Mouse (Mus musculus): ENCODE data around the gene Scn2b.

Gene Scn2b

GRCm38 (mm10) chr9:45119954-45120530 lies 2.5 kb downstream of the Scn2b start:
- no peak for DNase-seq (ENCODE audit: low spot score)

- no peak for DNase-seq (ENCODE audit: low spot score)
These were observed 3.0 kb downstream of the Scn2b start for GRCm38 (mm10) chr9:45120567-45120966.

GRCm38 (mm10) chr9:45121001-45121400 lies 3.4 kb downstream of the Scn2b start:
- no peak for DNase-seq (ENCODE audit: low spot score)

- peak; percentile 66 for DNase-seq (ENCODE audit: low spot score)
These were observed 4.2 kb downstream of the Scn2b start for GRCm38 (mm10) chr9:45121769-45122168.

GRCm38 (mm10) chr9:45122209-45122761 lies 4.7 kb downstream of the Scn2b start:
- DNase-seq (ENCODE audit: low spot score) = peak; percentile 81

GRCm38 (mm10) chr9:45125211-45125610 lies 7.6 kb downstream of the Scn2b start:
- no peak for DNase-seq (ENCODE audit: low spot score)

- DNase-seq (ENCODE audit: low spot score) = no peak
These were observed 9.4 kb downstream of the Scn2b start for GRCm38 (mm10) chr9:45126941-45127340.

- no peak for DNase-seq (ENCODE audit: low spot score)
These were observed 12.5 kb downstream of the Scn2b start for GRCm38 (mm10) chr9:45130119-45130518.

- DNase-seq (ENCODE audit: low spot score) = no peak
These were observed 16.1 kb downstream of the Scn2b start for GRCm38 (mm10) chr9:45133484-45134310.

- no peak for DNase-seq (ENCODE audit: low spot score)
These were observed 19.0 kb downstream of the Scn2b start for GRCm38 (mm10) chr9:45136442-45137169.

GRCm38 (mm10) chr9:45138191-45139032 lies 20.8 kb downstream of the Scn2b start, which contains the start of gene Scn4b:
Gene Scn4b, plus strand, starts transcription at chr9:45138395.
- no peak for DNase-seq (ENCODE audit: low spot score)

GRCm38 (mm10) chr9:45139082-45139481 lies 21.5 kb downstream of the Scn2b start:
- no peak for DNase-seq (ENCODE audit: low spot score)

GRCm38 (mm10) chr9:45140945-45141344 lies 23.4 kb downstream of the Scn2b start:
- DNase-seq (ENCODE audit: low spot score) = no peak

- DNase-seq (ENCODE audit: low spot score) = no peak
These were observed 25.1 kb downstream of the Scn2b start for GRCm38 (mm10) chr9:45142686-45143085.

- DNase-seq (ENCODE audit: low spot score) = no peak
These were observed 28.1 kb downstream of the Scn2b start for GRCm38 (mm10) chr9:45145533-45146266.

GRCm38 (mm10) chr9:45146267-45146597 lies 28.6 kb downstream of the Scn2b start:
- DNase-seq (ENCODE audit: low spot score) = no peak

- no peak for DNase-seq (ENCODE audit: low spot score)
These were observed 33.4 kb downstream of the Scn2b start for GRCm38 (mm10) chr9:45150933-45151332.

GRCm38 (mm10) chr9:45153361-45153760 lies 35.8 kb downstream of the Scn2b start:
- no peak for DNase-seq (ENCODE audit: low spot score)

GRCm38 (mm10) chr9:45167903-45168302 lies 50.3 kb downstream of the Scn2b start:
- DNase-seq (ENCODE audit: low spot score) = no peak

- DNase-seq (ENCODE audit: low spot score) = no peak
These were observed 52.6 kb downstream of the Scn2b start for GRCm38 (mm10) chr9:45170150-45170549.

GRCm38 (mm10) chr9:45171073-45171610 lies 53.6 kb downstream of the Scn2b start:
- no peak for DNase-seq (ENCODE audit: low spot score)

All from left cerebral cortex, adult 11 months (tissue).